Mouse (Mus musculus) embryo, embryonic 9.5 days (tissue): ENCODE measurements at regions not wholly inside any gene's neighbourhood (a gene's known extent, or its start where the extent isn't known, plus 50 kb on each side); places are given as distances from the start of the nearest gene placed in this dataset.
A peak's percentile ranks its signal among the peaks of the same experiment; 100 is the strongest.

Experiments used
- DNase-seq: peaks from one replicate; pipeline ENCODE4 v3.0.0-alpha.2; 2017; ENCODE audit errors: extremely low spot score

GRCm38 (mm10) chr12:68554943-68555627 is 603.9 kb downstream of the Rps29 start:
- no peak for DNase-seq

- DNase-seq: no peak
Observed at GRCm38 (mm10) chr12:68554292-68554691, 604.7 kb downstream of the Rps29 start.

- DNase-seq: no peak
Observed at GRCm38 (mm10) chr12:68541811-68542210, 617.2 kb downstream of the Rps29 start.

GRCm38 (mm10) chr12:68500794-68501193 is 658.2 kb downstream of the Rps29 start:
- DNase-seq: peak; percentile 47

- peak; percentile 5 for DNase-seq
Observed at GRCm38 (mm10) chr12:68463032-68463431, 696.0 kb downstream of the Rps29 start.

- DNase-seq: no peak
Observed at GRCm38 (mm10) chr12:68458196-68458595, 700.8 kb downstream of the Rps29 start.

GRCm38 (mm10) chr12:68426601-68427000 is 732.4 kb downstream of the Rps29 start:
- no peak for DNase-seq

- DNase-seq: no peak
Observed at GRCm38 (mm10) chr12:68425006-68425405, 734.0 kb downstream of the Rps29 start.
